Mouse (Mus musculus): ENCODE data around the gene Fxyd2.

The Fxyd2 gene

DNA sequence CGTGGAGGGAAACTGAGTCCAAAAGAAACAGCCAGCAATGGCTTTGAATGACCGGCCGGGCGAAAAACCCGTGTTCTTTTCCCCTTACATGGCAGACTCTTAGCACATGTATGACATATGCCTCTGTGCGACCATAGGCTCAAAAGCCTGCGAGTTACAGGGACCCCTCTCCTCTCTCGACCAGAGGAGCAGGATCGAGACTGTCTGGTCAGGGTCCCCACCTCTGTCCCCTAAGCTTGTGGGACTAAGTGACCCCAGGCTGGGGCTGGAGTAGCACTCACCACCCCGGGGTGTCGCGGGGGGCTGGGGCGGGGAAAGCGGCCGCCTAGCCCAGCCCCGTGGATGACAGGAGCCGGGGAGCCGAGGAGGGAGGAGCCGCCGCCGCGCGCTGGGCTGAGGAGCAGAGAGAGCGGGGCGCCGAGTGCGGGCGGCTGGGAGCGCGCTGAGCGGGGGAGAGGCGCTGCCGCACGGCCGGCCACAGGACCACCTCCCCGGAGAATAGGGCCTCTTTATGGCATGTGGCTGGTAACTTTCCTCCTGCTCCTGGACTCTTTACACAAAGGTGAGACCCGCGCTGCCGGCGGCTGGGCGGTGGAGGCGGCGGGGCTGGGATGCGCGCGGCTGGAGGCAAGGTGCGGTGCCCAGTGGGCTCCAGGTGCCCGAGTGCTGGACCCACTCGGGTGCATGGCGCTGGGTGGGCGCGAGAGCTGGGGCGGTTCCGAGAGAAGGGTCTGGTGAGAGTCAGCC is 30.7 kb downstream of the Fxyd2 start:
- no peak for DNase-seq

GRCm38 (mm10) chr9:45430698-45430959 is 31.2 kb downstream of the Fxyd2 start:
- DNase-seq: no peak

DNA sequence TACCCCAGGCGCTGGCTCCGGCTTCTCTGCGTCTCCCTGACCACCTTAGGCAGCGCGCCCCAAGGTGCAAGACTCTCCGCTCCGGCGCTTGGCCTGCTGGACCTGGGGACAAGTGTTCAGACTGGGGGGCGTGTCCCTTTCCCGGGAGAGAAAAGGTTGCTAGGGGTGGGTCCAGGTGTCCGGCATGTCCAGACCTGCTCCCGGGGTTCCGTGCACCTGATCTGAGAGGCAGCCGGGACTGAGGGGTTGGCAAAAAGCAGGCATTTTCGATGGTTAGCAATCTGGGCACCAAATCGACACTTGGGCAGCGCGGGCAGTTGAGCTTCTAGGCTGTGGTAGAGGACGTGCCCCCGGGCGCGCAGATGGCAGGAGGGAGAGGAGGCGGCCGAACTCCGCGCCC is 31.7 kb downstream of the Fxyd2 start:
- DNase-seq: peak; percentile 11 to 32

GRCm38 (mm10) chr9:45432639-45433038 is 33.2 kb downstream of the Fxyd2 start:
- DNase-seq: no peak

DNA sequence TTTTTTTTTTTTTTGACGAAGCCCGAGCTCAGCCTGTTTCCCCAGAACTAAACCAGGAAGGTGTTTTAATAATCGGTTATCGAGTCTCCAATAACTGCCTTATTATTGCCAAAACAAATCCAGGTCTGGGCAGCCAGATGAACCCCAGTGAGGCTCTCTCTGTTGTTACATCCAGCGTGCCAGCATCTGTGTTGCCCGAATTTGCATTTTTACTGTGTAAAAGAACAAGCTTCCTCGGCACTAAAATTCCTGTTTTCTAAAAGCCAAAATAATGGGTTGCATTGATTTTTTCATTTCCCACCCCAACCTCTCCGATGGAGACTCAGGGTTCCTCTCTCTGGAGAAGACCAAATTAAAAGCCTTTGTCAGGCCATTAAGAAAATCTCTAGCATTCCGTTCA is 33.6 kb downstream of the Fxyd2 start:
- DNase-seq: no peak

GRCm38 (mm10) chr9:45434171-45434570 is 34.7 kb downstream of the Fxyd2 start:
- no peak for DNase-seq

DNA sequence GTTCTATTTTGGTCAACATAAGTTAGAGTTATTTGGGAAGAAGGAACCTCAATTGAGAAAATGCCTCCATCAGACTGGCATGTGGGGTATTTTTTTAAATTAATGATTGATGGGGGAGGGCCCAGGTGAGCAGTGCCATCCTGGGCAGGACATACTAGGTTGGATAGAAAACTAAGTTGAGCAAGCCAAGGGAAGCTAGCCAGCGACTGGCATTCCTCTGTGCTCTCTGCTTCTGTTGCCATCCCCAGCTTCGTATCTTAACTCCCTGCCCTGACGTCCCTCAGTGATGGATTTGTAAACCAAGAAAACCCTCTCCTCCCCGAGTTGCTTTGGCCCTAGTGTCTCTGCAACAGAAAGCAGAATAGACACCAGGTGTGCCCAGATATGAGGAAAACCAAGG is 39.6 kb downstream of the Fxyd2 start:
- no peak for DNase-seq

GRCm38 (mm10) chr9:45440083-45440784 is 40.8 kb downstream of the Fxyd2 start:
- DNase-seq: no peak

DNA sequence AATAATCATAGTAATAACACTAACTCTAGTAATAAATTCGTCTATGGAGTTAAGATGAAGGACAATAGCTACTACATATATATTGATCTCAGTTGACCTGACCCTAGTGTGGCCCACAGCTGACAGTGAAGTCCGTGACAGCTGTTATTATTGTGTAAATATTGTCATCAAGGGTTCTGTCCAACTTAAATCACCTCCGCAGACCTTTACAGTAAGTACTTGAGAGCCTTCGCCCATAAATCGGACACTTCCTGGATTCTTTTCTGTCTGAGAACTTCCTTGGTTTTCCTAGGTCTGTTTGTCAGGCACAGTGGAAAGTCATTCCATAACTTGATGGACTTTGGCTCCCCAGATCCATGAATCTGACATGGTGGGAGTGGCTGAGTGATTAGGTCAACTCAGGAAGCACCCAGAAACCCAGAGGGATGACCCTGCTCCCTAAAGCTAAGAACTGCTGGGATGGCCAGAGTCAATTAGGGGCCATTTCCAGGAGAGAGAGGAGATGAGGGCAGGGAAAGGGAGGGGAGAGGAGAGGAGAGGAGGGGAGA is 44.9 kb downstream of the Fxyd2 start:
- DNase-seq: no peak

DNA sequence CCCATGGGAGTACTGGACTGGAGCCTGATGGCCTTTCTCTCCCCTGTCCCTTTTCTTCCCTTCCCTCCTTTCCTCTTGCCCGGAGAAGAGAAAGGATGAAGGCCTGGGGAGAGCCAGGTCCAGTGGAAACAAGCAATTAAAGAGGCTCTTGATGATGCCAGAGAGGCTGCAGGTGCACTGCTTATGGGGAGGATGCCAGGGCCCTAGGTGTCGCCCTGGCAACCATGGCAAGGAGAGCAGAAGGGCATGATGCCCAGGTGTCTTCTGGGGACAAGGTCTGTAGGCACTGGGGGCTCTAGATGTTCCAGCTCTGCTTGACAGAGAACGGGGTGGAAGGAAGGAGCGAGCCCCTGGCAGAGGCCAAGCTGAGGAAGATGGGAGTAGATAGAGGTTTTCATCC is 50.2 kb downstream of the Fxyd2 start:
- DNase-seq: no peak

- no peak for DNase-seq
Measured at GRCm38 (mm10) chr9:45451346-45451745, 51.9 kb downstream of the Fxyd2 start.

- DNase-seq: no peak
Measured at GRCm38 (mm10) chr9:45454032-45454431, 54.6 kb downstream of the Fxyd2 start.

DNA sequence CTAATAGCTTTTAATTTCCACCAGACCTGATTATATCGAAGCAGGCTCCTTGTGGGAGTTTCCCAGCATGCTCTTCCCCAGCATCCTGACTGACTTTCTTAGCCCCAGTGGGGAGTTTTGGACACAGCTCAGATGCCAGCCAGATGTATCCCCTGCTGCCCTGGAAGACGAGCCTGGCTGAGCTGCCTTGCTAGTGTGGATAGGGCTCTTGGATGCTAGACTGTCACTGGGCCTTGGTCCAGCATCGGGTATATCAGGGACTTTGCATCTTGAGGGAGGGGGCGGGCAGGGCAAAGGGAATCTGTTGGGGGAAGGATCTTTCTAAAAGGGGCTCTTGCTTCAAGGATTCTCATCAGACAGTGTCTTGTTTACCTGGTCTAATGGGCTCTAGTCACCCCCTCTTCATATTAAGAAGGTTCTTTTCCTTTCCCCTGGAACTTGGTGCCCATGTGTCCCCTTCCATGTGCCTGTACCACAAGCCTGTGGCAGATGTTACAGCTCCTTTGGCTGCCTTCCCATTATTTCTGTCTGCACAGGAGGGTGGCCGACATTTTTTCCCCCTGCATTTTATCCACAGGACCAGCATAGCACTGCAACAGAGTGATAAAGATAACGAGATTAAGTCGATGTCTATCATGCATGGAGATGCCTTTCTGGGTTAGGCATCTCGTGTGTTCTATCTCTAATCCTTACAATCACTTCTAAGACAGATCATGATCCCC is 55.6 kb downstream of the Fxyd2 start:
- DNase-seq: no peak

DNA sequence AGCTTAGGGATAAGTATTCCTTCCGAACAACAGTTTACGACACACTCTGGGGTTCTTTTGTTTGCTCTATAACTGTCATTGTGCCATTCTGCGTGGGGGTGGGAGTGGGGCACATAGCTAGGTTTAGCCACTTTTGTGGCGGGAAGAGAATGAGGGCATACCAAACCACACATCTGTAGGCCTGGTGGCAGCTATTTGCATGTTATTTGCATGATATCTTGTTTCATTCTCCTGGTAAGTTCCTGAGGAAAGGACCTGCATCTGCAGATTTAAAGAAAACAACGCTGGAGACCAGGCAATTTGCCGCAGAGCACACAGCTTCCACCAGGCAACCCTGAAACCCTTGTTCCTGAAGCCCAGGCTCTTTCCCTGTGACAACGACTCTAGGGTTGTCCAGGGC is 57.7 kb downstream of the Fxyd2 start:
- DNase-seq: no peak

GRCm38 (mm10) chr9:45458363-45458762 is 58.9 kb downstream of the Fxyd2 start:
- no peak for DNase-seq

Data from kidney, adult 8-10 months (tissue).